Mouse (Mus musculus): ENCODE results near the gene Spata45.

- TF ChIP-seq MAZ (IDR thresholded peaks at IDR 0.05; ENCODE audit: low read depth, low read length) (no peak), CTCF (conservative IDR thresholded peaks at IDR 0.05 in 1 of 2, IDR thresholded peaks at IDR 0.05 in 1 of 2; ENCODE audit: low read depth in 2 of 2, low read length in 2 of 2) (no peak), UBTF (IDR thresholded peaks at IDR 0.05; ENCODE audit: low read depth, low read length) (no peak), E2F4 (IDR thresholded peaks at IDR 0.05; ENCODE audit: insufficient replicate concordance, low read depth, low read length) (no peak), POLR2A (IDR thresholded peaks at IDR 0.05; ENCODE audit: low read depth, low read length) (no peak), BHLHE40 (IDR thresholded peaks at IDR 0.05; ENCODE audit: low read depth, low read length) (no peak), RAD21 (IDR thresholded peaks at IDR 0.05; ENCODE audit: low read depth, low read length) (no peak), RCOR1 (conservative IDR thresholded peaks at IDR 0.05; ENCODE audit: low read depth, low read length) (no peak), EP300 (IDR thresholded peaks at IDR 0.05; ENCODE audit: low read length) (no peak)
Measured at GRCm38 (mm10) chr1:191073486-191073885, 37.0 kb downstream of the Spata45 start.
